Mouse (Mus musculus) small intestine, adult 2 months (tissue): ENCODE measurements around the gene Rae1. TPM values are rescaled to one million over a fixed set of nuclear protein-coding genes. Genes with fewer than 3 reads are reported as not detected.

Experiments
- H3K27ac ChIP-seq: fragments of 200-500 bp; 2 replicates; pipeline ENCODE4 v1.5.1; 2012; ENCODE audit warnings: low read depth, low read length, control low read depth, inconsistent platforms; ENCODE audit not compliant: insufficient read depth
- H3K27me3 ChIP-seq: fragments of 200-500 bp; 2 replicates; pipeline ENCODE4 v1.6.1; 2012; ENCODE audit warnings: mild to moderate bottlenecking, moderate library complexity, low read length, inconsistent platforms; ENCODE audit not compliant: control insufficient read depth, insufficient read depth
- H3K36me3 ChIP-seq: fragments of 200-500 bp; 2 replicates; pipeline ENCODE4 v1.6.1; 2012; ENCODE audit warnings: mild to moderate bottlenecking, low read length, control low read depth, inconsistent platforms; ENCODE audit not compliant: control insufficient read depth, insufficient read depth
- H3K4me1 ChIP-seq: fragments of 200-500 bp; 2 replicates; pipeline ENCODE4 v1.6.1; 2012; ENCODE audit warnings: low read length, inconsistent platforms, mixed read lengths; ENCODE audit not compliant: control insufficient read depth, insufficient read depth, insufficient read length
- H3K4me3 ChIP-seq: fragments of 200-500 bp; 2 replicates; pipeline ENCODE4 v1.5.1; 2012; ENCODE audit warnings: low read depth, mild to moderate bottlenecking, control low read depth, inconsistent platforms, low read length, moderate library complexity
- CTCF ChIP-seq: fragments of 200-500 bp; IDR thresholded peaks from 2 replicates; pipeline ENCODE4 v1.5.1; 2012; ENCODE audit warnings: low read depth, mild to moderate bottlenecking, control low read depth, inconsistent platforms, low read length, moderate library complexity, mixed read lengths; ENCODE audit not compliant: insufficient replicate concordance, insufficient read length; ENCODE audit errors: extremely low read depth
- POLR2A ChIP-seq: fragments of 200-500 bp; IDR thresholded peaks from 2 replicates; pipeline ENCODE4 v1.6.1; 2012; ENCODE audit warnings: low read depth, mild to moderate bottlenecking, control low read depth, inconsistent platforms, low read length, moderate library complexity
- WGBS: fragments of 180-500 bp; shearing (Covaris S2); methylation state at CpG from one replicate; pipeline ENCODE4 v1.1.7; 2018; 5-methylcytosine and 5-hydroxymethylcytosine counted together
- polyA plus RNA-seq: library from polyadenylated mRNA; depleted of rRNA; stranded (reverse); fragments of >200 nt; gene quantifications from 2 replicates; pipeline ENCODE4 v1.2.3, GENCODE M21; 2012

Rae1 gene
- polyA plus RNA-seq, 1 experiment, result 33.1 TPM

- Histone ChIP-seq H3K4me3 (no peak overlapping the region), H3K4me1 (peaks cover 35% of the 10 kb centered on the region), H3K36me3 (no peaks in the 10 kb centered on the region), H3K27ac (peak overlapping the region; percentile 36; the same call in 1 of the 2 replicates), H3K27me3 (no peaks in the 10 kb centered on the region)
- 80% methylated on average over 6 of the region's 6 CpGs for WGBS
- no peak for TF ChIP-seq CTCF
- no peak for TF ChIP-seq POLR2A
These were observed 53.9 kb downstream of the Rae1 start for GRCm38 (mm10) chr2:173053846-173054245.

- 39% methylated on average over 10 of the region's 10 CpGs for WGBS
These were observed 56.5 kb downstream of the Rae1 start for GRCm38 (mm10) chr2:173056303-173056881.

GRCm38 (mm10) chr2:173056882-173057315, 57.0 kb downstream of the Rae1 start:
- Histone ChIP-seq H3K36me3 (no peaks in the 10 kb centered on the region), H3K27me3 (no peaks in the 10 kb centered on the region), H3K4me3 (no peak overlapping the region), H3K27ac (peak overlapping the region; percentile 21; the same call in 1 of the 2 replicates), H3K4me1 (peaks cover 28% of the 10 kb centered on the region)
- 22% methylated on average over 11 of the region's 11 CpGs for WGBS
- TF ChIP-seq CTCF (no peak), POLR2A (no peak)

More at GRCm38 (mm10) chr2:173056303-173056881, 56.5 kb downstream of the Rae1 start:
- Histone ChIP-seq H3K4me1 (peaks cover 28% of the 10 kb centered on the region), H3K27me3 (no peaks in the 10 kb centered on the region), H3K4me3 (no peak overlapping the region), H3K27ac (no peak overlapping the region), H3K36me3 (no peaks in the 10 kb centered on the region)
- TF ChIP-seq POLR2A (no peak), CTCF (no peak)

GRCm38 (mm10) chr2:173057623-173058022, 57.7 kb downstream of the Rae1 start:
- H3K36me3 ChIP-seq, result no peaks in the 10 kb centered on the region
- H3K27ac ChIP-seq, result peak overlapping the region; percentile 57
- H3K4me3 ChIP-seq, result no peak overlapping the region
- WGBS, result 21% methylated on average over 10 of the region's 10 CpGs
- TF ChIP-seq CTCF (no peak), POLR2A (no peak)
- no peaks in the 10 kb centered on the region for H3K27me3 ChIP-seq
- peaks cover 30% of the 10 kb centered on the region for H3K4me1 ChIP-seq

DNA sequence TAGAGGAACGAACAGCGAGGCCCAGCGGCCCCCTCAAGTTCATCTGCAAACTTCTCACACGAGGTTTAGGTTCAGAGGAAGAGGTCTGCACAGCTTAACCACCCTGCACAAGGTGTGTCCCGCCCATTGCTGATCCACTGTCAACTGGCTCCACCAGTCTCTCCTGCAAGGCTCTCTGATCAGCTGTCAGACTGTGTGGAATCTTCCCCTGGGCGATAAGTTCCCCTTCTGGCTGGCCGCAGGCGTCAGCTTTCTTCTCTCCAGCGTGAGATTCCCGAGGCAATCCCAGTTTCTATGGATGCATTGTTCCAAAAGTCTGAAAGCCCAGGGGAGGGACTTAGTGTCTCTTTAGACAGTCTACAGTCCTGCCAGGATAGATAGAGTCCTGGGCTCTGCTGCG, 58.3 kb downstream of the Rae1 start:
- TF ChIP-seq CTCF (no peak), POLR2A (no peak)
- Histone ChIP-seq H3K36me3 (no peaks in the 10 kb centered on the region), H3K4me3 (no peak overlapping the region), H3K27ac (no peak overlapping the region), H3K4me1 (peaks cover 30% of the 10 kb centered on the region), H3K27me3 (no peaks in the 10 kb centered on the region)
- 44% methylated on average over 11 of the region's 11 CpGs for WGBS

GRCm38 (mm10) chr2:173060450-173060849, 60.5 kb downstream of the Rae1 start:
- Histone ChIP-seq H3K4me3 (no peak overlapping the region), H3K27me3 (no peaks in the 10 kb centered on the region), H3K27ac (no peak overlapping the region), H3K4me1 (peaks cover 27% of the 10 kb centered on the region), H3K36me3 (no peaks in the 10 kb centered on the region)
- TF ChIP-seq CTCF, result no peak
- TF ChIP-seq POLR2A, result no peak
- WGBS, result 79% methylated on average over 9 of the region's 9 CpGs

DNA sequence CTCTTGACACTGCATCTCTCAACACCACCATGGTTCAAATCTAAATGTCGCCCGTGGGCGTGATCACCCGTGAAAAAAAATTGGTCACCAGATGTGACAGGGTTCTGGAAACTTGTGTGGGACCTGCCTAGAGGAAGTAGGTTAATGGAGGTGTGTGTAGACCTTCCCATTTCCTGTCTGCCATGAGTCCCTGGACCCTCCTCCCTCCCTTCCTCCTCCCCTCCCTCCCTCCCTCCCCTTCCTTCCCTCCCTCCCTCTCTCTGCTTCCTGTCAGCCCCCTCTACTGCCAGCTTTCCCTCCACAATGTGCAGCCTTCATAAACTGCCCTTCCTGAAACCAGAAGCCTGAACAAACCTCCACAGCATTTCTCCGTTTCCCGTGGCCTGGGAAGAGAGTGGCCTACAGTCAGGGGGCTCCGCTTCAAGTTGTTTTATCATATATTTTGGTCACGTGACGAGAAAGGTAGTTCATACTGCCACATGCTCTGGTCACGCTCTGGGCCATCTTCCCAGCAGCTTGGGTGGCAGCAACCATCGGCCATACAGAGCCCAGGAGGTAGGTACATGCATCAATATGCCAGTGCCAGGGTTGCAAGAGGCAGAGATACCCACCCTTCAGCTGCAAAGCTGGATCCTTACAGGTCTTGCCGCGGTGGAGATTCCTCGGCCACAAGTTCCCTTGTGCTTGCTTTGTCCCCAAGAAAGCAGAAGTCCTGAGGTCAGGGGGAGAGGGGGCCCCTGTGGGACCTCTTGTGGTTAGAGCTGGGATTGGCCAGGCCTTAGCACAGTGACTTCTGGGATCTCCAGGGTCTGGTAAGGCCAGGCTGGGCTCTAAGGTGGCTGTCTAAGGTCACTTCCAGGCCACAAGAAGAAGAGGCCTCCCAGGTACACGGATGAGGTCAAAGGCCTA, 61.8 kb downstream of the Rae1 start:
- Histone ChIP-seq H3K27me3 (no peaks in the 10 kb centered on the region), H3K4me1 (peaks cover 24% of the 10 kb centered on the region), H3K27ac (no peak overlapping the region; the same call in 1 of the 2 replicates), H3K4me3 (peak overlapping the region; percentile 16; the same call in 1 of the 2 replicates), H3K36me3 (no peaks in the 10 kb centered on the region)
- no peak for TF ChIP-seq CTCF
- no peak for TF ChIP-seq POLR2A
- 73% methylated on average over 15 of the region's 15 CpGs for WGBS
